Mouse (Mus musculus): ENCODE measurements around the gene Smim8. TPM values are rescaled to one million over a fixed set of nuclear protein-coding genes. Genes with fewer than 3 reads are reported as not detected.

Smim8 gene
- total and polyA plus RNA-seq, 3 experiments, result 20.4 to 62.5 (median 28.8) TPM

GRCm38 (mm10) chr4:34777677-34778527 is at the start of gene Smim8 (continued):
- TF ChIP-seq MAZ (IDR thresholded peaks at IDR 0.05; ENCODE audit: low read depth, low read length), result no peak

- Histone ChIP-seq H3K27me3 (replicated peaks) (no peaks in the 10 kb centered on the region), H3K4me2 (ENCODE audit: insufficient read depth, low read depth, poor library complexity, severe bottlenecking) (no peak overlapping the region), H3K4me1 (ENCODE audit: control insufficient read depth in 1 of 2, insufficient read depth in 2 of 2) (peaks cover 0 to under 1% of the 10 kb centered on the region in 2 experiments; a peak in 1 of 4 replicates), H3K9ac (ENCODE audit: insufficient read depth, low read depth) (no peak overlapping the region), H3K36me3 (replicated peaks in 1 of 2; ENCODE audit: control insufficient read depth in 1 of 2, insufficient read depth in 1 of 2, low read length in 1 of 2) (peaks cover 7 to 30% of the 10 kb centered on the region in 2 experiments), H3K9me3 (replicated peaks; ENCODE audit: low read length) (no peaks in the 10 kb centered on the region), H3K79me2 (replicated peaks; ENCODE audit: control insufficient read depth, extremely low read depth, insufficient read depth, poor library complexity, severe bottlenecking) (no peaks in the 10 kb centered on the region; the same call in 1 of the 2 replicates), H3K27ac (ENCODE audit: insufficient read depth, low read depth) (no peak overlapping the region), H3K4me3 (replicated peaks in 1 of 3; ENCODE audit: low read depth in 2 of 3, low read length in 2 of 3, poor library complexity in 1 of 3) (no peak overlapping the region)
- in situ Hi-C loops (cut with MboI; ENCODE audit: low pct_ligation_motif_present, low pct_unique_long_range_greater_than_20kb, low sequenced_read_pairs), result no loop called here
- TF ChIP-seq CHD2 (IDR thresholded peaks at IDR 0.05; ENCODE audit: low read length) (no peak), MXI1 (IDR thresholded peaks at IDR 0.05; ENCODE audit: low read depth, low read length) (no peak), NRF1 (IDR thresholded peaks at IDR 0.05; ENCODE audit: low read depth, low read length) (no peak), ZKSCAN1 (IDR thresholded peaks at IDR 0.05; ENCODE audit: borderline replicate concordance, low read depth, low read length) (no peak), NELFE (IDR thresholded peaks at IDR 0.05; ENCODE audit: low read depth, low read length) (no peak), MYC (IDR thresholded peaks at IDR 0.05; ENCODE audit: low read depth, low read length) (no peak), POLR2AphosphoS2 (IDR thresholded peaks at IDR 0.05; ENCODE audit: low read depth, low read length) (no peak), MAFK (IDR thresholded peaks at IDR 0.05; ENCODE audit: insufficient replicate concordance, low read length) (no peak), IRF4 (IDR thresholded peaks at IDR 0.05; ENCODE audit: low read depth, low read length) (no peak), UBTF (IDR thresholded peaks at IDR 0.05; ENCODE audit: low read depth, low read length) (no peak), ZNF384 (IDR thresholded peaks at IDR 0.05; ENCODE audit: low read depth, low read length) (no peak), E2F4 (IDR thresholded peaks at IDR 0.05; ENCODE audit: insufficient replicate concordance, low read depth, low read length) (no peak), PAX5 (IDR thresholded peaks at IDR 0.05; ENCODE audit: low read length) (no peak), SIN3A (IDR thresholded peaks at IDR 0.05; ENCODE audit: low read length) (no peak), POLR2A (IDR thresholded peaks at IDR 0.05; ENCODE audit: low read depth, low read length) (no peak), RCOR1 (conservative IDR thresholded peaks at IDR 0.05; ENCODE audit: low read depth, low read length) (no peak)
- no peak for DNase-seq (ENCODE audit: extremely low read depth)
- dilution Hi-C loops (cut with MboI; ENCODE audit: extremely low pct_ligation_motif_present, extremely low pct_unique_long_range_greater_than_20kb, low sequenced_read_pairs), result no loop called here
Observed at GRCm38 (mm10) chr4:34823901-34824300, 45.7 kb upstream of the Smim8 start.

- in situ Hi-C loops (cut with MboI; ENCODE audit: low pct_ligation_motif_present, low pct_unique_long_range_greater_than_20kb, low sequenced_read_pairs), result no loop called here
- H3K9me3 ChIP-seq (replicated peaks; ENCODE audit: low read length), result no peaks in the 10 kb centered on the region
- peaks cover 0 to 2% of the 10 kb centered on the region in 2 experiments; a peak in 1 of 4 replicates for H3K4me1 ChIP-seq (ENCODE audit: control insufficient read depth in 1 of 2, insufficient read depth in 2 of 2)
- no peak overlapping the region for H3K27ac ChIP-seq (ENCODE audit: insufficient read depth, low read depth)
- peaks cover 15 to 44% of the 10 kb centered on the region in 2 experiments for H3K36me3 ChIP-seq (replicated peaks in 1 of 2; ENCODE audit: control insufficient read depth in 1 of 2, insufficient read depth in 1 of 2, low read length in 1 of 2)
- no peaks in the 10 kb centered on the region for H3K27me3 ChIP-seq (replicated peaks)
- dilution Hi-C loops (cut with MboI; ENCODE audit: extremely low pct_ligation_motif_present, extremely low pct_unique_long_range_greater_than_20kb, low sequenced_read_pairs), result no loop called here
- no peak overlapping the region for H3K4me3 ChIP-seq (replicated peaks in 1 of 3; ENCODE audit: low read depth in 2 of 3, low read length in 2 of 3, poor library complexity in 1 of 3)
- no peak overlapping the region for H3K4me2 ChIP-seq (ENCODE audit: insufficient read depth, low read depth, poor library complexity, severe bottlenecking)
- H3K9ac ChIP-seq (ENCODE audit: insufficient read depth, low read depth), result no peak overlapping the region
- peak; percentile 29 for DNase-seq (ENCODE audit: extremely low read depth)
- H3K79me2 ChIP-seq (replicated peaks; ENCODE audit: control insufficient read depth, extremely low read depth, insufficient read depth, poor library complexity, severe bottlenecking), result no peaks in the 10 kb centered on the region; the same call in none of the 2 replicates
- TF ChIP-seq NELFE (IDR thresholded peaks at IDR 0.05; ENCODE audit: low read depth, low read length) (no peak), ZC3H11A (IDR thresholded peaks at IDR 0.05; ENCODE audit: low read depth, low read length) (no peak), SMC3 (IDR thresholded peaks at IDR 0.05; ENCODE audit: low read depth, low read length) (no peak), POLR2A (IDR thresholded peaks at IDR 0.05; ENCODE audit: low read depth, low read length) (no peak), TCF12 (IDR thresholded peaks at IDR 0.05; ENCODE audit: low read depth, low read length) (no peak), HCFC1 (IDR thresholded peaks at IDR 0.05; ENCODE audit: low read depth, low read length) (no peak), KAT2A (IDR thresholded peaks at IDR 0.05; ENCODE audit: insufficient replicate concordance, low read length) (no peak), MXI1 (IDR thresholded peaks at IDR 0.05; ENCODE audit: low read depth, low read length) (no peak), IRF4 (IDR thresholded peaks at IDR 0.05; ENCODE audit: low read depth, low read length) (peak; percentile 59; the same call in 1 of the 2 replicates), MAFK (IDR thresholded peaks at IDR 0.05; ENCODE audit: insufficient replicate concordance, low read length) (no peak), JUND (conservative IDR thresholded peaks at IDR 0.05; ENCODE audit: low read depth, low read length) (peak; percentile 50; the same call in 1 of the 2 replicates), UBTF (IDR thresholded peaks at IDR 0.05; ENCODE audit: low read depth, low read length) (no peak), CHD2 (IDR thresholded peaks at IDR 0.05; ENCODE audit: low read length) (no peak), E2F4 (IDR thresholded peaks at IDR 0.05; ENCODE audit: insufficient replicate concordance, low read depth, low read length) (no peak), NRF1 (IDR thresholded peaks at IDR 0.05; ENCODE audit: low read depth, low read length) (no peak), JUN (IDR thresholded peaks at IDR 0.05; ENCODE audit: insufficient read depth, low read depth, low read length) (no peak), RAD21 (IDR thresholded peaks at IDR 0.05; ENCODE audit: low read depth, low read length) (no peak), MAX (IDR thresholded peaks at IDR 0.05; ENCODE audit: low read length) (no peak), MYC (IDR thresholded peaks at IDR 0.05; ENCODE audit: low read depth, low read length) (no peak), PAX5 (IDR thresholded peaks at IDR 0.05; ENCODE audit: low read length) (no peak)
Observed at GRCm38 (mm10) chr4:34819904-34820303, 41.7 kb upstream of the Smim8 start.

Data from CH12.LX (cell line).